Mouse (Mus musculus) embryonic fibroblast, embryonic 13.5 days (primary cell): ENCODE data around the gene Parn.

ENCODE experiments used
- CTCF ChIP-seq: IDR thresholded peaks from 2 replicates; pipeline ENCODE4 v1.5.1; 2011; ENCODE audit warnings: mild to moderate bottlenecking, control low read depth, low read length, moderate library complexity, borderline replicate concordance; ENCODE audit not compliant: insufficient read depth
- POLR2A ChIP-seq: IDR thresholded peaks from 2 replicates; pipeline ENCODE4 v1.6.1; 2011; ENCODE audit warnings: low read depth, mild to moderate bottlenecking, control low read depth, low read length, moderate library complexity

DNA sequence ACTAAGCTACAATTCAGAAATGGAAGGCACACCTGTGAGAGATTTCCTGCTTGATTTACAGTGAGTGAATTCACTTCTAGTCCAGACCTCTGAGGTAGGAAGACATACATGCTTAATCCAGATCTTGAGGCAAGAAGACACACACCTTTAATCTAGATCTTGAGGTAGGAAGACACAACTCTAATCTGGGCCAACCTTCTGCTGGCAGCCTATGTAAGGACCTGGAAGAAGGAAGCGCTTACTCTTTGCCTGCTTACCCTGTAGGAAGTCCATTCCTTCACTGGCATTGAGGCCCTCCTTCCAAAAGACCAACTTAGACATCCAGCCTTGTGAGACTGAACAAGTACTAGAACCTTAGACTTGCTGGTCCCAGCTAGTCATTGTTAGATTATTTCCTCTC, 1.3 kb upstream of the Parn start:
- no peak for TF ChIP-seq CTCF
- no peak for TF ChIP-seq POLR2A
